Mouse (Mus musculus): ENCODE measurements around the gene Ccdc84. TPM values are rescaled to one million over a fixed set of nuclear protein-coding genes. Genes with fewer than 3 reads are reported as not detected.
"Not testable (repeated sequence)": the region's sequence is repeated elsewhere in the genome, so short reads cannot be mapped to it uniquely, and the experiment has no call there.

Gene Ccdc84
- total RNA-seq, 2 experiments from 2014 or later, result 17.6 to 20.7 TPM

- DNase-seq (ENCODE audit: low spot score in 2 of 2), result no peak
- intact Hi-C loops (cut with DNase I), result no loop called here
These were observed 40.1 kb downstream of the Ccdc84 start for GRCm38 (mm10) chr9:44378153-44378730.

GRCm38 (mm10) chr9:44377335-44377734 is 41.0 kb downstream of the Ccdc84 start:
- DNase-seq (ENCODE audit: low spot score in 2 of 2); intact Hi-C loops (cut with DNase I): not testable (repeated sequence)

GRCm38 (mm10) chr9:44376141-44376540 is 42.2 kb downstream of the Ccdc84 start:
- no peak for DNase-seq (ENCODE audit: low spot score in 2 of 2)
- intact Hi-C loops (cut with DNase I), result no loop called here

GRCm38 (mm10) chr9:44373386-44373785 is 45.0 kb downstream of the Ccdc84 start:
- intact Hi-C loops (cut with DNase I), result no loop called here
- DNase-seq (ENCODE audit: low spot score in 2 of 2), result no peak

- intact Hi-C loops (cut with DNase I), result no loop called here
- no peak for DNase-seq (ENCODE audit: low spot score in 2 of 2)
These were observed 53.9 kb downstream of the Ccdc84 start for GRCm38 (mm10) chr9:44364480-44364879.

- intact Hi-C loops (cut with DNase I); DNase-seq (ENCODE audit: low spot score in 2 of 2): not testable (repeated sequence)
These were observed 56.4 kb downstream of the Ccdc84 start for GRCm38 (mm10) chr9:44361931-44362330.

GRCm38 (mm10) chr9:44361190-44361917 is 57.0 kb downstream of the Ccdc84 start, which contains the start of gene Vps11:
Gene Vps11 (minus strand): TSS chr9:44361670.
- intact Hi-C loops (cut with DNase I), result no loop called here
- DNase-seq (ENCODE audit: low spot score in 2 of 2), result peak; percentile 91 to 94

Small RNAs within 50 kb of the gene (microRNA-seq; reads per million reads assigned to microRNA genes)
- 0.76 reads per million for gene Mir7085

Other genes starting within 250 kb of the Ccdc84 start
- 10 to 100 TPM; 45.2 to 65.1 TPM for gene Cbl, start 184.5 kb downstream of the Ccdc84 start, total RNA-seq (2021)
- gene Ccdc153, start 177.9 kb downstream of the Ccdc84 start, total RNA-seq (2021), result 1 to 10 TPM; 1.3 to 2.7 TPM
- gene Pdzd3, start 167.1 kb downstream of the Ccdc84 start, total RNA-seq (2021), result under 1 TPM; 0.57 to 0.82 TPM
- 10 to 100 TPM; 12.1 to 14.1 TPM for gene Nlrx1, start 150.0 kb downstream of the Ccdc84 start, total RNA-seq (2021)
- 10 to 100 TPM; 56.6 to 65.0 TPM for gene Abcg4, start 130.0 kb downstream of the Ccdc84 start, total RNA-seq (2021)
- 10 to 100 TPM; 24.4 to 31.8 TPM for gene Hinfp, start 112.9 kb downstream of the Ccdc84 start, total RNA-seq (2021)
- 100 to 1,000 TPM; 213 to 219 TPM for gene C2cd2l, start 98.3 kb downstream of the Ccdc84 start, total RNA-seq (2021)
- 10 to 100 TPM; 12.3 to 15.8 TPM for gene Dpagt1, start 92.5 kb downstream of the Ccdc84 start, total RNA-seq (2021)
- gene H2afx, start 83.9 kb downstream of the Ccdc84 start, total RNA-seq (2021), result 10 to 100 TPM; 53.2 to 62.5 TPM
- 10 to 100 TPM; 17.9 to 18.0 TPM for gene Hmbs, start 74.3 kb downstream of the Ccdc84 start, total RNA-seq (2021)
- gene Vps11, start 56.9 kb downstream of the Ccdc84 start, total RNA-seq (2021), result 10 to 100 TPM; 52.5 to 55.5 TPM
- 100 to 1,000 TPM; 113 to 146 TPM for gene Hyou1, start 39.1 kb downstream of the Ccdc84 start, total RNA-seq (2021)
- gene Slc37a4, start 21.7 kb downstream of the Ccdc84 start, total RNA-seq (2021), result 10 to 100 TPM; 27.6 to 33.4 TPM
- gene Rps25, start 11.4 kb downstream of the Ccdc84 start, total RNA-seq (2021), result 100 to 1,000 TPM; 631 to 695 TPM
- 10 to 100 TPM; 67.0 to 69.5 TPM for gene Trappc4, start 11.0 kb downstream of the Ccdc84 start, total RNA-seq (2021)
- not detected for gene Foxr1, start 22.6 kb upstream of the Ccdc84 start, total RNA-seq (2021)
- not detected for gene Upk2, start 36.4 kb upstream of the Ccdc84 start, total RNA-seq (2021)
- gene Bcl9l, start 64.3 kb upstream of the Ccdc84 start, total RNA-seq (2021), result 10 to 100 TPM; 58.1 to 70.0 TPM
- not detected for gene Cxcr5, start 143.3 kb upstream of the Ccdc84 start, total RNA-seq (2021)
- 100 to 1,000 TPM; 128 to 140 TPM for gene Ddx6, start 186.3 kb upstream of the Ccdc84 start, total RNA-seq (2021)

Data from left cerebral cortex, postnatal 36 days (tissue).